Mouse (Mus musculus) heart, adult 2 months (tissue): ENCODE data around the gene Noxa1. TPM values are rescaled to one million over a fixed set of nuclear protein-coding genes. Genes with fewer than 3 reads are reported as not detected.

Experiments
- DNase-seq, 2 experiments: peaks; one replicate each; pipeline ENCODE4 v3.0.0; 2021
- H3K27ac ChIP-seq: fragments of 200-600 bp; 2 replicates; pipeline ENCODE4 v1.8.1; 2022
- H3K27me3 ChIP-seq: fragments of 200-500 bp; 2 replicates; pipeline ENCODE4 v1.6.1; 2012; ENCODE audit warnings: mild to moderate bottlenecking, low read length, inconsistent platforms, mixed read lengths; ENCODE audit not compliant: control insufficient read depth, insufficient read depth
- H3K36me3 ChIP-seq: fragments of 200-500 bp; 2 replicates; pipeline ENCODE4 v1.6.1; 2012; ENCODE audit warnings: low read length, inconsistent platforms; ENCODE audit not compliant: control insufficient read depth, insufficient read depth
- H3K4me1 ChIP-seq: fragments of 200-500 bp; 2 replicates; pipeline ENCODE4 v1.6.1; 2011; ENCODE audit warnings: low read length; ENCODE audit not compliant: control insufficient read depth, insufficient read depth
- H3K4me3 ChIP-seq: fragments of 200-600 bp; 2 replicates; pipeline ENCODE4 v1.8.1; 2022
- H3K79me2 ChIP-seq: fragments of 200-500 bp; replicated peaks from 2 replicates; pipeline ENCODE4 v1.6.1; 2012; ENCODE audit warnings: mild to moderate bottlenecking, inconsistent platforms, low read length, moderate library complexity, mixed read lengths; ENCODE audit not compliant: control insufficient read depth, insufficient read depth
- H3K9ac ChIP-seq: fragments of 200-500 bp; 2 replicates; pipeline ENCODE4 v1.6.1; 2012; ENCODE audit warnings: low read depth, mild to moderate bottlenecking, control low read depth, inconsistent platforms, low read length, mixed read lengths
- CTCF ChIP-seq: fragments of 200-600 bp; IDR thresholded peaks from 2 replicates; pipeline ENCODE4 v1.8.1; 2022; ENCODE audit warnings: antibody characterized with exemption, mild to moderate bottlenecking, moderate library complexity
- EP300 ChIP-seq: fragments of 200-500 bp; IDR thresholded peaks from 2 replicates; pipeline ENCODE4 v1.6.1; 2011; ENCODE audit warnings: low read depth, low read length, control low read depth; ENCODE audit not compliant: insufficient read depth
- POLR2A ChIP-seq: fragments of 200-500 bp; IDR thresholded peaks from 2 replicates; pipeline ENCODE4 v1.6.1; 2011; ENCODE audit warnings: mild to moderate bottlenecking, low read depth, low read length, control low read depth; ENCODE audit not compliant: insufficient read depth
- WGBS: fragments of 180-500 bp; shearing (Covaris S2); methylation state at CpG from one replicate; pipeline ENCODE4 v1.1.7; 2018; 5-methylcytosine and 5-hydroxymethylcytosine counted together
- intact Hi-C: fragments of 180-260 bp; cut with DNase I; formaldehyde crosslinking; loops from one replicate; pipeline ENCODE4 v1.15.1; 2025
- polyA plus RNA-seq: library from polyadenylated mRNA; depleted of rRNA; stranded (reverse); fragments of >200 nt; gene quantifications from 2 replicates; pipeline ENCODE4 v1.2.3, GENCODE M21; 2012
- total RNA-seq, 2 experiments: library from RNA; stranded (reverse); gene quantifications; 2 replicates each; pipeline ENCODE4 v1.2.3; 2021

Noxa1 gene
- total and polyA plus RNA-seq, 3 experiments, result not detected

- Histone ChIP-seq H3K27ac (no peak overlapping the region), H3K79me2 (no peaks in the 10 kb centered on the region), H3K27me3 (no peaks in the 10 kb centered on the region), H3K36me3 (no peaks in the 10 kb centered on the region), H3K4me1 (0 out of 2 replicates have a peak, but pooled peaks cover 1% of the 10 kb centered on the region), H3K4me3 (no peak overlapping the region), H3K9ac (no peak overlapping the region)
- DNase-seq, result no peak
- intact Hi-C loops, result no loop called here
- WGBS, result 89% methylated on average over 7 of the region's 7 CpGs
- TF ChIP-seq CTCF (no peak), EP300 (no peak), POLR2A (no peak)
These were observed 36.0 kb downstream of the Noxa1 start for GRCm38 (mm10) chr2:25058926-25059325.

- Histone ChIP-seq H3K27ac (no peak overlapping the region), H3K79me2 (no peaks in the 10 kb centered on the region), H3K9ac (no peak overlapping the region), H3K27me3 (no peaks in the 10 kb centered on the region), H3K4me1 (0 out of 2 replicates have a peak, but pooled peaks cover 1% of the 10 kb centered on the region), H3K4me3 (no peak overlapping the region), H3K36me3 (no peaks in the 10 kb centered on the region)
- DNase-seq, result no peak
- WGBS, result 90% methylated on average over 21 of the region's 21 CpGs
- no peak for TF ChIP-seq POLR2A
- no peak for TF ChIP-seq EP300
- no peak for TF ChIP-seq CTCF
- intact Hi-C loops, result no loop called here
These were observed 39.4 kb downstream of the Noxa1 start for GRCm38 (mm10) chr2:25055409-25056155.

GRCm38 (mm10) chr2:25055068-25055405 lies 39.9 kb downstream of the Noxa1 start:
- Histone ChIP-seq H3K27me3 (no peaks in the 10 kb centered on the region), H3K9ac (peak overlapping the region; percentile 86), H3K36me3 (no peaks in the 10 kb centered on the region), H3K4me3 (peak overlapping the region; percentile 78), H3K27ac (peak overlapping the region; percentile 82), H3K4me1 (0 out of 2 replicates have a peak, but pooled peaks cover 1% of the 10 kb centered on the region), H3K79me2 (no peaks in the 10 kb centered on the region)
- WGBS, result 49% methylated on average over 2 of the region's 2 CpGs
- TF ChIP-seq CTCF, result no peak
- no peak for TF ChIP-seq EP300
- no peak for TF ChIP-seq POLR2A
- intact Hi-C loops, result no loop called here
- DNase-seq, result peak in 1 of 2 experiments; percentile 10

DNA sequence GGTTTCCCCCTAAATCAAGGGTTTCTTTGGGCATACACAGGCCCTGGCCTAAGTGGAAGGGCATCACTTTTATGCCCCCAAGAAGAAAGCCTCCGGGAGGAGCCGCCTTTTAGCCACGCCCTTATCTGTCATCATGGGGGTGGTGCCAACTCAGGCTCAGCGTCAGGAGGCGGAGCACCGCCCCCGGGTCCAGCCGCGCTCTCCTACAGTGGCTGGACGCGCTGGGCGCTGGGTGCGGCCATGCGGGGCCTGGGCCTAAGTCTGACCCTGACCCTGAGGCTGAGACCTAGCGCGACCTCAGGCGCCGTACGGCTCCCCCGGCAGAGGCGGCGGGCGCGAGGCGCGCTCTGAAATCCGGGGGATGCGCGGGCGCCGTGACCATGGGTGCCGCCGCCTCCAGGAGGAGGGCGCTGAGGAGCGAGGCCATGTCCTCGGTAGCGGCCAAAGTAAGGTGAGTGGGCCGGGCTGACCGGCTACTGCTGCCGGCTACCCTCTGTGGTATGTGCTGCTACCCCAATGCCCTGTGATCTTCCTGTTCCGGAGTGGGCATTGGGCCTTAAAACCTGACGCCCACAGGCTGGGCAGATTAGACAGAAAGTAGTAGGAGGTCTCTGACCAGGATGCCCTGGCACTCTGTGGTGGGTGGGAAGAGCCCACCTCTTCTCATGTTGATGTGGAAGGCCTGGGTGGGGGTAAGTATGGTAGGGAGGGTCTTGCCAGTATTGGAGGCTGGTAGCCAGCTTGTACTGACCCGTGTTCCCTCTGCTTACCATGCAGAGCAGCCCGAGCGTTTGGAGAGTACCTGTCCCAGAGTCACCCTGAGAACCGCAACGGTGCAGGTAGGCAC lies 40.5 kb downstream of the Noxa1 start, which contains the start of gene Nsmf:
TSS of gene Nsmf (plus strand) at position 135 of the 847 bp plus-strand sequence.
- Histone ChIP-seq H3K27me3 (no peaks in the 10 kb centered on the region), H3K27ac (peak within 1 kb of the TSS; percentile 82), H3K4me3 (peak within 1 kb of the TSS; percentile 78), H3K9ac (peak within 1 kb of the TSS; percentile 86), H3K36me3 (no peaks in the 10 kb centered on the region), H3K79me2 (no peaks in the 10 kb centered on the region), H3K4me1 (0 out of 2 replicates have a peak, but pooled peaks cover 1% of the 10 kb centered on the region)
- 5% methylated on average over 47 of the region's 47 CpGs for WGBS
- peak; percentile 78 for TF ChIP-seq POLR2A
- peak; percentile 35 for TF ChIP-seq CTCF
- no peak for TF ChIP-seq EP300
- peak; percentile 89 to 92 for DNase-seq
- intact Hi-C loops, result no loop called here

- Histone ChIP-seq H3K27me3 (no peaks in the 10 kb centered on the region), H3K4me1 (0 out of 2 replicates have a peak, but pooled peaks cover 1% of the 10 kb centered on the region), H3K27ac (no peak overlapping the region), H3K36me3 (no peaks in the 10 kb centered on the region), H3K9ac (no peak overlapping the region), H3K79me2 (no peaks in the 10 kb centered on the region), H3K4me3 (no peak overlapping the region)
- TF ChIP-seq POLR2A (no peak), CTCF (no peak), EP300 (no peak)
- DNase-seq, result peak in 1 of 2 experiments; percentile 23
- intact Hi-C loops, result no loop called here
- 82% methylated on average over 6 of the region's 6 CpGs for WGBS
These were observed 41.8 kb downstream of the Noxa1 start for GRCm38 (mm10) chr2:25053101-25053500.
